Mouse (Mus musculus): ENCODE results near the gene Tmem91. TPM values are rescaled to one million over a fixed set of nuclear protein-coding genes. Genes with fewer than 3 reads are reported as not detected.

Tmem91 gene
- total RNA-seq, 2 experiments from 2014 or later, result not detected

DNA sequence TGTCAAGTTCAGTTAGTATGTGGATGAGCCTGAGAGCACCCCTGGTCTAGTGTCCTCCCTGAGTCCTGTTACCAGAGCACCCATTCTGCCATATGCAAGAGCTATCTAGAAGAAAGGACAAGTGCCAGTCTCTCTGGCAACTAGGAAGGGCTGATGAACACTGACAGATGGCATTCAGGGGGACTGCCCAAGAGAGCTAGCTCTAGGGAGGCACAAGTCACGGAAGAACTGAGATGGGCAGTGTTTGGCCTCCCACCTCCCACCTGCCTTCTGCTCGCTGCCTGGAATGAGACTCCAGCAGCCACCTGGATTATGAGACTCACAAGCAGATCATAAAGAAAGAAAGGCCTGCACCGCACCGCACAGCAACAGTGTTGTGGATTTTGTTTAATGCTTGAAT is 35.2 kb downstream of the Tmem91 start:
- intact Hi-C loops (cut with DNase I), result no loop called here
- DNase-seq, result no peak

DNA sequence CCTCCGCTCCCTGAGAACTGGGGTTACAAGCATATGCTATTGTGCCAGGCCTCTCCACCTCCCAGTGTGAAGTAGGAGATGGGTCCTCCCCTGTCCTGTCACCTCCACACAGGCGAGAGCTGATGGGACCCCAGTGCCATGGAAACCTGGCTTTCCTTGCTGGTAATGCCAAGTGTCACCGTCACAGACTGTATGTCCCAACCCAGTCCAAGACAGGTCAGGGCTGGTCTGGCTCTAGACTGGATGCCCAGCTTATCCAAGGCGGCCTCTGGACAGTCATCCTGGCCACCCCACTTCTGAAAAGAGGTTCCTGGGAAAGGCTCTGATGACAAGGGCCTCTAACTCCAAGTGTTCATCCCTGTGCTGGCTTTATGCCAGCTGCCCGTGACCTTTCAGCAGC is 37.9 kb downstream of the Tmem91 start:
- intact Hi-C loops (cut with DNase I), result no loop called here
- no peak for DNase-seq

DNA sequence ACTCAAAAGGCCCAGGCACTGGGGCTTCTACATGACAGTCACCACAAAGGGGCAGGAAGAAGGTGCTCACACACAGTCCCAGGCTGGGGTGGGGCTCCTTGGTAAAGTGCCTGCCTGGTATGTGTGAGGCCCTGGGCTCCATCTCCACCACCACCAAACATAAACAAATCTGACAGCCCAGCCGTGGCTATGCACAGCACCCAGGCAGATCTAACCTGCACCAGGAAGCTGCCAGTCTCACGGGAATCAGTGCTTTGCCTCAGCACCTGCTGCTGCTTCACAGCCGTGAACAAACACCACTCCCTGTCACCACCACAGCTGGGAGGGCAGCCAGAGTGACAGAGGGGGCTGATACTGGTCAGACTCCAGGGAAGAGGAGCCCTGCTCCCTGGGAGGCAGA is 38.6 kb downstream of the Tmem91 start:
- no peak for DNase-seq
- intact Hi-C loops (cut with DNase I), result no loop called here

DNA sequence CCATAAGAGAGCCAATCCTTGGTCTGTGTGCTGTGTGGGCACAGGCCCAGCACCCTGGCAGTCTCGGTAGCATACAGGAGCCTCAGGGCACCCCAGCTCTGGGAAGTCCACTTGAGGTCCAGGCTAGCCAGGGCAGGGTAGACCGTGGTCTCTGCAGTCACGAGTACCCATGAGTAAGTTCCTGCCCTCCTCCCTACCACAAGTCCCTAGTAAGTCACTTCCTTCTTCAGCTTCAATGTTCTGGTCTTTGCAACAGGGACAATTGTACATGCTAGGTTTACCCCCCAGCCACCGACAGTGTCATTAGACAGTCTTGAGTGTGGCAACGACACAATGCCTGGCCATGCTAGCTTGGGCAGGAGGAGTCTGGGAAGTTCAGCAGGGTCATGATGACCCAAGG is 42.3 kb downstream of the Tmem91 start:
- intact Hi-C loops (cut with DNase I), result no loop called here
- no peak for DNase-seq

DNA sequence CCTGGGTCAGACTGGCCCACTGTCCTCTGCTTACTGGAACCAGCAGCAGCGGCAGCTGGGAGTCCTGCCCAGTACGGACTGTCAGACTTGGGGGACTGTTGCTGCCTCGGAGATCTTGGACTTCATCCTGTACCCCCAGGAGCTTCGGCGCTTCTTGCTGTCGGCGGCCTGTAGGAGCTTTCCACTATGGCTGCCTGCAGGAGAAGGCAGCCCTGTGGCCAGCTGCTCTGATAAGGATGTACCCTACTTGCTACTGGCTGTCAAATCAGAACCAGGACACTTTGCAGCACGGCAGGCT is 46.7 kb downstream of the Tmem91 start:
- DNase-seq, result peak in 1 of 2 experiments; percentile 46

DNA sequence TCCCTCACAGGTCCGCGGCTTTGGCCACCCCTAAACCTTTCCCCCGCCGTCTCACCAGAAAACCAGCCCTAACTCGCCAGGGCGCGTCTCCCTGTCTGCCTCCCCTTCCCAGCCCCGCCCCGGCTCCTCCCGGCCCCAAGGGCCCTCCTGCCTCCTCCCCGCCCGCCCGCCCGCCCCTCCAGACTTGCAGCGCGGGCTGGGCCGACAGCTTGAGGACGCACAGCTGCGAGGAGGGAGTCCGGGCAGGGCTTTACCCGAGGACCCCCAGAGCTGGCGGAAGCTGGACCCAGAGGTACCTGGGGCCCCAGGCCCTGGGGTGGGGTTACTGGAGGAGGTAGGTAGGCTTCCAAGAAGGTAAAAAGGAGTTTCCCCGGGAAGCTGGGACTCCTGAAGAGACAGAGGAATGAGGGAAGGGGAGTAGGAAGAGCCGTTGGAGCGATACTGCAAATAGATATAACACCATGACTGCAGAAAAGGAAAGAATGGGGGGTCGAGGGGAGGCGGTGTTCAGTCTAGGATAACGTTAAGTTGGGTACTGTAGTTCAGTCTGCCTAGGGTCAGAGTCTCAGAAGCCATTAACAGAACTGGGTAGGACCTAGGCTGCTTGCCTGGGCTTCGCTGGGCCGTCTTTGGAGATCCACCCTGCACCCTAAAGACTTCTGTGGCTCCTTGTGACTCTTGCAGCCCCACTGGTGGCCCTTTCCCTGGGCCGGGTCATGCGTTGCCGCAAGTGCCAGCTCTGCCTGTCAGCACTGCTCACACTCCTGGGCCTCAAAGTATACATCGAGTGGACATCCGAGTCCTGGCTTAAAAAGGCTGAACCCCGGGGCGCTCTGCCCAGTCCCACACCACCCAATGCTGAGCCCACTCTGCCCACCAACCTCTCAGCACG is 47.3 kb downstream of the Tmem91 start:
- DNase-seq, result peak; percentile 74 to 80
- intact Hi-C loops (cut with DNase I), result loop anchor here (2.0 kb wide), 1 partner anchor 21 kb away; no protein-coding TSS in a partner anchor

More for the DNA sequence above, 46.7 kb downstream of the Tmem91 start:
- intact Hi-C loops (cut with DNase I), result loop anchor here (2.0 kb wide), 1 partner anchor 21 kb away; no protein-coding TSS in a partner anchor

DNA sequence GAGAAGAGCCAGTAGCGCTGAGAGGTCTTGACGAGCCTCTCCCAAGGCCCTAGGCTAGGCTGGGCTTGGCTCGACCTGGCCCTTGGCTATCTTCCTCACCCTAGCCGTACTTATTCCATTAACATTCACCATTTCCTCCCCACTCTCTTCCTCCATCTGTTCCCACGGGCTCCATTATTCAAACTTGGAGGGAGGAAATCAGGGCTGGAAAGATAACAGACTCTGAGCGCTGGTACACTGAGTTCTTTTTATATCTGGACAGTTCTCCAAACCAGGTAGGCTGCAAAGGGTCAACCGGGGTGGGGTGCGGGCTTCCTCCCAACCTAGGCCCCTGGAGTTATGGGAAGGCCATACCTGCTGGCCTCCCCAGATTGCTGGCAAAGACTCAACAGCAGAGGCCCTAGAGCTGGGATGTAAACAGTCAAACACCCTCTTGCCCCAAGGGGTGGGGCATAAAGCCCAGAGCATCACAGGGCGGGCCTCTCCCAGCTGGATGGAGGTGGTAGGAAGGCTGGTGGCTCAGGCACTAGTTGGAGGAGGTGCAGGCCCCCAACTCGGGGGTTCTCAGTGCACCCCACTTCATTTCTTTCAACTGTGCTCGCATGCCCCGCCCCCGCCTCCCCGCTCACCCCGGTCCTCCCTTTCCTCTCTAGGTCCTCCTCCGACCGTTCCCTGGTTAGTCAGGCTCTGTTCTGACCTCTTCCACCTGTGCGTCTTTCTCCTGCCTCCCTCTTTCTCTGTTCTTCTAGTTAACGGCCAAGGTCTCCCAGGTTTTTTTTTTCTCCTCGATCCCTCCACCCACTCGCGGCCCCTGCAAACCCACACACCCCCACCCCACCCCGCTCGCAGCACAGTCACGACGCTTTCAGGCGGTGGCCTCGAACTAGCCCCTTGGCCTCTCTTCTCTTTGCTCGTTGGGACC is 48.2 kb downstream of the Tmem91 start, which contains the start of gene B3gnt8:
TSS of gene B3gnt8 (plus strand) at position 146 of the 922 bp plus-strand sequence.
- DNase-seq, result peak; percentile 64 to 79
- intact Hi-C loops (cut with DNase I), result no loop called here

DNA sequence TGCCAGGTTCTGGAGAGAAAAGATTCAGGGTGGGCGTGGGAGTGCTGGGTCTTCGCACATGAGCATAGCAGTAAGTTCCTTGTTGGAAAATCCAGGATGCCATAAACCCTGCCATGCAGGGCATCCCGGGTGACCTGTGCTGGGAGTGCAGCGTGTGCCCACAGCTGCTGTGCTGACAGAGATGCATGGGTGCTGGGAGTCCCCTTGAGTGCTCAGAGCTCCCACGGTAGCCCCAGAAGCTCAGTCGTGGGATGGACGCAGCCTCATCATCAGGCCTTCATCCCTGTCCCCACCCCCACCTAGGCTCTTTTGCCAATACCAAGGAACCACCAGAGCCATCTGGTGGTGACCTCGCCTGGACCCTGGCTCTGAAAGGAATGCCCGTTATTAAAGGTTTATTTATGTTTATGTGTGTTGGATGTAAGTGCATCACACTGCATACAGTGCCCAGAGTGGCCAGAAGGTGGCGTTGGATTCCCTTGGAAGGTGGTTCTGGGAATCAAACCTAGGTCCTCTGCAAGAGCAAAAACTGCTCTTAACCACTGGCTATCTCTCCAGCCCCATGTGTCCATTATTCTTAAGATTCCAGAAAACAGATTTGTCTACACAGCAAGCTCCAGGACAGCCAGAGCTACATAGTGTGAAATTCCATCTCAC is 49.2 kb downstream of the Tmem91 start:
- intact Hi-C loops (cut with DNase I), result no loop called here
- DNase-seq, result peak in 1 of 2 experiments; percentile 44

DNA sequence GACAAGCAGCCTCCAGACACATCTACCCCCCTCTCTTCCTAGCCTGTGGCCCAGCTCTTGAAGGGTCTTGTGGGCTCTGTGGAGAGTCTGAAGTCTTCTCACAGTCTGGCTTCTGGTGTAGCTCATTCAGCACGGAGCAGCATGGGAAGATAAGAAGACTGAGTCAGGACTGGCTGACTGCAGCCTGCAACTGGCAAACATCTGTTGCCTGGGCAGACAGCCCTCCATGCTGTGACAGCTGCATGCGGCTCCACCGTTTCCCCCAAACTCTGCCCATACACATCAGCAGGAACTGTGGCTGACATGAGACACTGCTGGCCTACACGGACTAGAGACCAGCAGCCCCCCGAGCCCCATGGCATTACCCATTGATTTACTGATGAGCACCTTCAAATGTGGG is 50.1 kb downstream of the Tmem91 start:
- peak; percentile 55 to 59 for DNase-seq
- intact Hi-C loops (cut with DNase I), result no loop called here

DNA sequence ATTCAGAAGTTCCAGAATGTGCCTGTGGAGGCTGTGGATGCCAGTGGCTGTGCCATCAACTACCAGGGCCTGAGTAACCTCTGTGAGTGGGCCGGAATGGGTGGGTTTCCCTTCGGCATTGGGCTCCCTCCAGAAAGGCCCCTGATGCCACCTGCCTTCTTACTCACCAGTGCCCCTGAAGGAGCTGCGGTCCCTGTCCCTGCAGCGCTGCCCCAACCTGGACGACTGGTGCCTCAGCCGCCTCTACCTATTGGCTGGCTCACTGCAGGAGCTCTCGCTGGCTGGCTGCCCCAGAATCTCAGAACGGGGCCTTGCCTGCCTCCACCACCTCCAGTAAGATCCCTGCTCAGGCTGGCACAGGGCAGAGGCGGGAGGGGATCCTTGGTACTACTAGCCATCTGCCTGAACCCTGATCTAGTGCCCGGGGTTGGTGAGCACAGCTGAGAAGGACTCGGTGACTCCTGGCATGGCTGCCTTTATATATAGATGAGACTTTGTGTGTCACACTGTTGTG is 51.1 kb downstream of the Tmem91 start:
- no peak for DNase-seq

DNA sequence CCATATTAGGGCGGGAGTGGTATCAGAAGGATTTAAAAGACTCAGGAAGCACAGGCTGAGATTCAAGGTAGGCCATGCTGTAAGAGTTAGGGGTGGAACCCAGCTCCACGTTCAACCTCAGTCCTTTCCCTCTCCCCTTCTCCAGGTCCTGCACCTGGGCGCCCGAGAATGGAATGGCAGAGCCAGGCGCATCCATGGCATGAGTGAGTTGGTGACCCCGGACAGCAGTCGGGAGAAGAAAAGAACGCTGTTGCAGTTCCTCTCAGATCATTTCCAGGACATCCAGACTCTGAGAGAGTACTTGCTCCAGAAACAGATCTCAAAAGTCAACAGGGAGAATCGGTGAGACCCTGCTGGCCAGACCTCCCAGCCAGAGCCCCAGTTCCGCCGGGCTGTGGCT is 54.2 kb downstream of the Tmem91 start:
- intact Hi-C loops (cut with DNase I), result loop anchor here (2.0 kb wide), 1 partner anchor 38 kb away; the partner anchor contains the start of genes Bckdha and Exosc5

More for the DNA sequence above, 51.1 kb downstream of the Tmem91 start:
- intact Hi-C loops (cut with DNase I), result no loop called here

DNA sequence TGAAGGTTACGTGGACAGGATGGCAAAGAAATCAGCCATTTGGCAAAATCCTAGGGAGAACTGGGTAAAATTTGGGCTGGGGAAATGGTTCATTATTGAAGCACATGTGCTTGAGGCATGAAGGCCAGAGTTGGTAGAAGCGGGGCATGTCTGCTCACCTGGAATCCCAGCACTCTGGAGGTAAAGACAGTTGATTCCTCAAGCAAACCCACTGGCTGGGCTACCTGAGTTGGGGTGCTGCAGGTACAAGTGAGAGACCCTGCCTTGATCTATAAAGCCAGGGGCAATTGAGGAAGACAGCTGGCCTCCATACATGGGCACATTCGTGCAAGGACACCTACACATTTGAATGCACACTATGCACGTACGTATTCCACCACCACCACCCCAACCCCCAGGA is 54.9 kb downstream of the Tmem91 start:
- no peak for DNase-seq
- intact Hi-C loops (cut with DNase I), result loop anchor here (2.0 kb wide), 1 partner anchor 39 kb away; the partner anchor contains the start of genes Bckdha and Exosc5

More for the DNA sequence above, 54.2 kb downstream of the Tmem91 start:
- DNase-seq, result no peak

DNA sequence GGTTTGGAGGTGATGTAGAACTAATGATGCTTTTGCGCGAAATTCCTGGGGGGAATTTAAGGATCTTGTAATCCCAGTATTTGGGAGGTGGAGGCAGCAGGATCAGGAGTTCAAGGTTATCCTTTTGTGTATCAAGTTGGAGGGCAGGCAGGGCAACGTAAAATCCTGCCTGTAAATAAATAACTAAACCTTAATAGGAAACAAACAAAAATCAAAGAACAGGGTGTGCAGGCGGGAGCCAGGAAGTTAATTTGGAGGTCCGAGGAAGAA is 55.3 kb downstream of the Tmem91 start:
- no peak for DNase-seq
- intact Hi-C loops (cut with DNase I), result no loop called here

Other genes with a start within 250 kb of the Tmem91 start
- 10 to 100 TPM; 12.0 to 15.8 TPM for gene Ceacam1, start 197.6 kb downstream of the Tmem91 start, total RNA-seq (2021)
- gene Ceacam2, start 135.3 kb downstream of the Tmem91 start, total RNA-seq (2021), result 1 to 10 TPM; 1.4 to 2.1 TPM
- gene Erich4, start 59.3 kb downstream of the Tmem91 start, total RNA-seq (2021), result under 1 TPM; 0.30 to 0.56 TPM
- gene Dmac2, start 55.8 kb downstream of the Tmem91 start, total RNA-seq (2021), result 10 to 100 TPM; 55.2 to 59.1 TPM
- gene B3gnt8, start 48.5 kb downstream of the Tmem91 start, total RNA-seq (2021), result 1 to 10 TPM; 2.6 to 4.6 TPM
- gene Bckdha, start 16.2 kb downstream of the Tmem91 start, total RNA-seq (2021), result 100 to 1,000 TPM; 237 to 254 TPM
- 10 to 100 TPM; 16.0 to 18.9 TPM for gene Exosc5, start 16.0 kb downstream of the Tmem91 start, total RNA-seq (2021)
- gene B9d2, start 5.6 kb upstream of the Tmem91 start, total RNA-seq (2021), result 10 to 100 TPM; 10.2 to 10.8 TPM
- gene Tgfb1, start 11.8 kb upstream of the Tmem91 start, total RNA-seq (2021), result 10 to 100 TPM; 23.8 to 27.0 TPM
- 10 to 100 TPM; 55.0 to 55.8 TPM for gene Ccdc97, start 43.9 kb upstream of the Tmem91 start, total RNA-seq (2021)
- 10 to 100 TPM; 78.4 to 82.7 TPM for gene Hnrnpul1, start 79.6 kb upstream of the Tmem91 start, total RNA-seq (2021)
- gene Axl, start 113.5 kb upstream of the Tmem91 start, total RNA-seq (2021), result 10 to 100 TPM; 81.0 to 94.8 TPM
- gene Cyp2s1, start 141.7 kb upstream of the Tmem91 start, total RNA-seq (2021), result 10 to 100 TPM in 1 of 2 experiments, 1 to 10 TPM in 1; 4.4 to 10.1 TPM
- gene Cyp2b10, start 222.5 kb upstream of the Tmem91 start, total RNA-seq (2021), result 1 to 10 TPM; 1.3 to 2.0 TPM